Comparison of ENCODE assay signal across 27 mouse cellular contexts in the genomic region with DNA sequence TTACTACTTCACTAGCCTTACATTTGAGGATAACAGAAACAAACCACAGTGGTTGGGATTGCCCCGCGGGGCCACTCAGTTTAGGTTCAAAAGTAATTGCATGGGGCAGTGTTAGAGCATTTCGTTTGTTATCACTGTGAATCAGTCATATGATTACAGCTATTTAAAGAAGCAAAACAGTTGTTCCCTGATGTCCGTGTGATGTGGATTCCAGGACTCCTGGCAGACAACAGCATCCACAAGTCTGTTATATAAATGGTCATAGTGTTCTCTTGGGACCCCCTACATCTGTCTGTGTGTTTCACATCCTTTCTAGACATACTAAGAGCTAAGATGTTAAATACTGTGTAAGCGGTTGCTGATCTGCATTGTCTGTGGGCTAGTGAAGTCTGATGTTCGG. TPM values are rescaled to one million over a fixed set of nuclear protein-coding genes. Genes with fewer than 3 reads are reported as not detected.
DNase-seq lines count a peak whose midpoint lies in the region; ATAC-seq and TF ChIP-seq lines count a peak whose summit lies in the region.
"Had no signal": no experiment of that assay in that cellular context is flagged by ENCODE, and none has a peak within 500 bp of the region (broad histone marks: within the 10 kb centered on the region; RNA-seq: fewer than 3 reads in every experiment).

No protein-coding gene starts in this region.

- no peak overlapping the region for H3K9ac ChIP-seq in embryonic facial prominence, embryonic 14.5 days (ENCODE audit: low read depth, low read length)
- H3K9ac ChIP-seq: embryonic facial prominence, embryonic 15.5 days; forebrain, postnatal 0 days; heart, embryonic 13.5 days; hindbrain, embryonic 12.5 days; hindbrain, embryonic 15.5 days; intestine, embryonic 15.5 days had no signal

- no peaks in the 10 kb centered on the region for H3K9me3 ChIP-seq in embryonic facial prominence, embryonic 14.5 days (ENCODE audit: control insufficient read depth, low read length)
- H3K9me3 ChIP-seq in embryonic facial prominence, embryonic 10.5 days = no peaks in the 10 kb centered on the region
- no peaks in the 10 kb centered on the region for H3K9me3 ChIP-seq in heart, embryonic 10.5 days
- H3K9me3 ChIP-seq: embryonic facial prominence, embryonic 15.5 days; G1E; heart, embryonic 13.5 days; hindbrain, embryonic 12.5 days; hindbrain, embryonic 15.5 days; intestine, embryonic 15.5 days had no signal

- H3K27ac ChIP-seq in embryonic facial prominence, embryonic 14.5 days (replicated peaks; ENCODE audit: low read depth, low read length) = no peak overlapping the region
- H3K27ac ChIP-seq in embryonic facial prominence, embryonic 10.5 days (replicated peaks) = no peak overlapping the region
- H3K27ac ChIP-seq in heart, embryonic 10.5 days = no peak overlapping the region
- H3K27ac ChIP-seq: embryonic facial prominence, embryonic 15.5 days; gastrocnemius, adult 2 months; heart, embryonic 13.5 days; hindbrain, embryonic 12.5 days; hindbrain, embryonic 15.5 days; intestine, embryonic 15.5 days had no signal

- H3ac ChIP-seq in C2C12 (ENCODE audit: control insufficient read depth, insufficient read length, low read depth) = no peak overlapping the region

- ATAC-seq in embryonic facial prominence, embryonic 14.5 days (ENCODE audit: low read depth) = 0 out of 2 replicates have a peak, but pooled peaks have one; percentile 41
- ATAC-seq: forebrain, embryonic 14.5 days; forebrain, postnatal 0 days; intestine, embryonic 15.5 days had no signal

- no peak for TF ChIP-seq CTCF in C2C12 (IDR thresholded peaks at IDR 0.05; ENCODE audit: control insufficient read depth, insufficient read depth, insufficient read length)

- no peaks in the 10 kb centered on the region for H3K79me3 ChIP-seq in C2C12 (ENCODE audit: low read depth)

- WGBS in embryonic facial prominence, embryonic 14.5 days = 91% methylated on average over 6 of the region's 6 CpGs
- 91% methylated on average over 6 of the region's 6 CpGs for WGBS in embryonic facial prominence, embryonic 10.5 days
- WGBS in heart, embryonic 10.5 days = 82% methylated on average over 6 of the region's 6 CpGs

- no peak overlapping the region for H3K4me3 ChIP-seq in embryonic facial prominence, embryonic 14.5 days (ENCODE audit: low read depth, low read length)
- H3K4me3 ChIP-seq in embryonic facial prominence, embryonic 10.5 days = no peak overlapping the region
- H3K4me3 ChIP-seq in heart, embryonic 10.5 days = no peak overlapping the region
- no peak overlapping the region for H3K4me3 ChIP-seq in C2C12 (ENCODE audit: insufficient read depth, poor library complexity, severe bottlenecking)
- H3K4me3 ChIP-seq: embryonic facial prominence, embryonic 15.5 days; gastrocnemius, adult 2 months; heart, embryonic 13.5 days; hindbrain, embryonic 12.5 days; hindbrain, embryonic 15.5 days; intestine, embryonic 15.5 days had no signal

- H3K4me2 ChIP-seq in embryonic facial prominence, embryonic 14.5 days (ENCODE audit: low read depth, low read length) = no peak overlapping the region
- H3K4me2 ChIP-seq: embryonic facial prominence, embryonic 15.5 days; heart, embryonic 13.5 days; hindbrain, embryonic 12.5 days; hindbrain, embryonic 15.5 days; intestine, embryonic 15.5 days had no signal

- DNase-seq in embryonic facial prominence, embryonic 14.5 days (ENCODE audit: low spot score) = peak; percentile 22
- DNase-seq in embryonic facial prominence, embryonic 10.5 days (ENCODE audit: low spot score) = no peak
- DNase-seq in heart, adult 8-10 months (ENCODE audit: low spot score) = peak; percentile 5
- no peak for DNase-seq in heart, embryonic 10.5 days (ENCODE audit: low spot score)
- no peak for DNase-seq in left cerebral cortex, adult 8-10 months (ENCODE audit: low spot score in 2 of 2)
- DNase-seq: adrenal gland, adult 2 months; adrenal gland, postnatal 14 days; cerebellum, adult 11 months; cerebellum, adult 8-10 months; cerebellum, postnatal 10 days; cerebellum, postnatal 36 days; embryo, embryonic 11 days; forebrain, postnatal 0 days; gastrocnemius, adult 2 months; gastrocnemius, postnatal 14 days; heart, adult 18-20 months; heart, postnatal 14 days; kidney, adult 11 months had no signal

- peaks cover 63% of the 10 kb centered on the region for H3K36me3 ChIP-seq in embryonic facial prominence, embryonic 14.5 days (ENCODE audit: control insufficient read depth, insufficient read depth, low read length)
- peaks cover 84% of the 10 kb centered on the region for H3K36me3 ChIP-seq in embryonic facial prominence, embryonic 10.5 days (replicated peaks)
- H3K36me3 ChIP-seq in heart, embryonic 10.5 days = peaks cover 68% of the 10 kb centered on the region
- H3K36me3 ChIP-seq in C2C12 (ENCODE audit: control insufficient read depth, insufficient read depth) = peaks cover 81% of the 10 kb centered on the region

- H3K4me1 ChIP-seq in embryonic facial prominence, embryonic 14.5 days (ENCODE audit: control insufficient read depth, insufficient read depth, low read length) = no peaks in the 10 kb centered on the region
- no peaks in the 10 kb centered on the region for H3K4me1 ChIP-seq in embryonic facial prominence, embryonic 10.5 days
- H3K4me1 ChIP-seq in heart, embryonic 10.5 days = no peaks in the 10 kb centered on the region
- H3K4me1 ChIP-seq: embryonic facial prominence, embryonic 15.5 days; hindbrain, embryonic 12.5 days; hindbrain, embryonic 15.5 days had no signal

- H3K79me2 ChIP-seq in C2C12 (ENCODE audit: control insufficient read depth, insufficient read depth) = peaks cover 10% of the 10 kb centered on the region

- no peaks in the 10 kb centered on the region for H3K27me3 ChIP-seq in embryonic facial prominence, embryonic 14.5 days (replicated peaks; ENCODE audit: control insufficient read depth, insufficient read depth, low read length)
- H3K27me3 ChIP-seq in embryonic facial prominence, embryonic 10.5 days (replicated peaks; ENCODE audit: low read depth, poor library complexity, severe bottlenecking) = no peaks in the 10 kb centered on the region
- no peaks in the 10 kb centered on the region for H3K27me3 ChIP-seq in heart, embryonic 10.5 days (ENCODE audit: insufficient read depth, poor library complexity, severe bottlenecking)
- H3K27me3 ChIP-seq in C2C12 (ENCODE audit: control insufficient read depth, insufficient read depth, insufficient read length) = no peaks in the 10 kb centered on the region
- H3K27me3 ChIP-seq: CH12.LX; embryonic facial prominence, embryonic 15.5 days; heart, embryonic 13.5 days; hindbrain, embryonic 12.5 days; hindbrain, embryonic 15.5 days; intestine, embryonic 15.5 days had no signal

TF ChIP-seq in C2C12, 6 proteins besides CTCF, POLR2A, EP300 and RAD21:
- no peak for TF ChIP-seq MYOG (IDR thresholded peaks at IDR 0.05; ENCODE audit: control insufficient read depth, extremely low read depth, insufficient read length)
- TF ChIP-seq MYOD1 (IDR thresholded peaks at IDR 0.05; ENCODE audit: control insufficient read depth, insufficient read length, low read depth) = peak; percentile 63
- TF ChIP-seq MAX (IDR thresholded peaks at IDR 0.05) = no peak

RNA-seq across cellular contexts. Expression of a gene that starts 43.0 kb away (rescaled TPM):
- 19.0 and 21.7 TPM in 2 replicates for polyA plus RNA-seq in embryonic facial prominence, embryonic 14.5 days (2014; fragmentation: Nextera tagmentation; extraction: Ambion mirVana)
- 41.7 and 43.9 TPM in 2 replicates for polyA plus RNA-seq in embryonic facial prominence, embryonic 10.5 days (2016; fragmentation: Nextera tagmentation; extraction: Ambion mirVana)
- 10 to 100 TPM; 11.9 to 14.3 (median 13.3) TPM for total RNA-seq in heart, adult 8-10 months (2022)
- 30.5 and 32.5 TPM in 2 replicates for polyA plus RNA-seq in heart, embryonic 10.5 days (2016; fragmentation: Nextera tagmentation; extraction: Ambion mirVana)
- 49.2 TPM for polyA plus RNA-seq in C2C12 (2012; fragmentation: generic; extraction: Trizol)
- 1 to 10 TPM; 8.4 to 8.9 (median 8.6) TPM for total RNA-seq in left cerebral cortex, adult 8-10 months (2022)

Comparison
In these comparisons a context has a peak if more than half of its experiments do, and no peak if none do; other contexts are left out.
1. DNase-seq: peak in embryonic facial prominence, embryonic 14.5 days (single experiment) and heart, adult 8-10 months (single experiment); none in embryonic facial prominence, embryonic 10.5 days (single experiment), heart, embryonic 10.5 days (single experiment) and left cerebral cortex, adult 8-10 months (0 of 2).